Mouse (Mus musculus) cortical plate, adult 2 months (tissue): ENCODE measurements around the gene Rtkn2. TPM values are rescaled to one million over a fixed set of nuclear protein-coding genes. Genes with fewer than 3 reads are reported as not detected.
A peak's percentile ranks its signal among the peaks of the same experiment; 100 is the strongest.

Experiments
- H3K27ac ChIP-seq: fragments of 200-500 bp; 2 replicates; pipeline ENCODE4 v1.5.1; 2012; ENCODE audit warnings: low read length, control low read depth, inconsistent platforms; ENCODE audit not compliant: insufficient read depth
- H3K4me1 ChIP-seq: fragments of 200-500 bp; 2 replicates; pipeline ENCODE4 v1.6.1; 2011; ENCODE audit warnings: low read length; ENCODE audit not compliant: control insufficient read depth, insufficient read depth
- H3K4me3 ChIP-seq: fragments of 200-500 bp; 2 replicates; pipeline ENCODE4 v1.5.1; 2011; ENCODE audit warnings: mild to moderate bottlenecking, low read length, control low read depth; ENCODE audit not compliant: insufficient read depth
- CTCF ChIP-seq: fragments of 200-500 bp; IDR thresholded peaks from 2 replicates; pipeline ENCODE4 v1.5.1; 2011; ENCODE audit warnings: mild to moderate bottlenecking, control low read depth, low read length; ENCODE audit not compliant: insufficient read depth; ENCODE audit errors: extremely low read depth
- POLR2A ChIP-seq: fragments of 200-500 bp; IDR thresholded peaks from 2 replicates; pipeline ENCODE4 v1.6.1; 2011; ENCODE audit warnings: mild to moderate bottlenecking, low read length, control low read depth; ENCODE audit not compliant: insufficient read depth; ENCODE audit errors: extremely low read depth
- polyA plus RNA-seq: library from polyadenylated mRNA; depleted of rRNA; stranded (reverse); fragments of >200 nt; gene quantifications from 2 replicates; pipeline ENCODE4 v1.2.3, GENCODE M21; 2012

The Rtkn2 gene
- polyA plus RNA-seq, 1 experiment: 1.8 TPM

DNA sequence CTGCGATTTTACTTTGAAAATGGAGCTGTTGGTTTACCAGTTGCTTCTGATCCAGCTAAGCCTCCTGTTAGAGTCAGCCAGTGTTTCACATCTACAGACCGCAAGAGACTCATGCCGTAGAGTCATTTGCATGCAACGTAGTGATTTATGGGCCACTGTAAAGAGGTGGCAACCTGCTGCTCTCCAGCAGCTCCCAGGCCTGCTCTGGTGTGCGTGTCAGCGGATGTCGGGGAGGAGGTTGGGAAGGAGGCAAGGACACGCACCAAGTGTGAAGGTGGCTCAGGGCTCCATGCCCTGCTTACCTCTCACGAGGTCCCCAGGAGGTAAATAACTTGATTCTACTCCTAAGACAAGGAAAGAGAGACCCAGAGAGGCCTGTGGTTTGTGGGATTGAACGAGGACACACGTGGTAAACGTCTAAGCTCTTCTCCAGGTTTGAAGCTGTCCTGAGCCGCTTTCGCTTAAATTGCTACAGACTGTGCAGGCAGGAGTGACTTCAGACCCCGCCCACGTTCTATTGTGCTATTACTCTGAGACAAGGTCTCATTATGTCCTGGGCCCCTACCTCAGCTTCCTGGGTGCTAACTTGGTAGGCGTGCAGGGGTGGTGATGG lies 57.1 kb downstream of the Rtkn2 start:
- H3K4me1 ChIP-seq: no peaks in the 10 kb centered on the region
- no peak overlapping the region for H3K27ac ChIP-seq
- no peak overlapping the region for H3K4me3 ChIP-seq
- no peak for TF ChIP-seq CTCF
- TF ChIP-seq POLR2A: no peak

DNA sequence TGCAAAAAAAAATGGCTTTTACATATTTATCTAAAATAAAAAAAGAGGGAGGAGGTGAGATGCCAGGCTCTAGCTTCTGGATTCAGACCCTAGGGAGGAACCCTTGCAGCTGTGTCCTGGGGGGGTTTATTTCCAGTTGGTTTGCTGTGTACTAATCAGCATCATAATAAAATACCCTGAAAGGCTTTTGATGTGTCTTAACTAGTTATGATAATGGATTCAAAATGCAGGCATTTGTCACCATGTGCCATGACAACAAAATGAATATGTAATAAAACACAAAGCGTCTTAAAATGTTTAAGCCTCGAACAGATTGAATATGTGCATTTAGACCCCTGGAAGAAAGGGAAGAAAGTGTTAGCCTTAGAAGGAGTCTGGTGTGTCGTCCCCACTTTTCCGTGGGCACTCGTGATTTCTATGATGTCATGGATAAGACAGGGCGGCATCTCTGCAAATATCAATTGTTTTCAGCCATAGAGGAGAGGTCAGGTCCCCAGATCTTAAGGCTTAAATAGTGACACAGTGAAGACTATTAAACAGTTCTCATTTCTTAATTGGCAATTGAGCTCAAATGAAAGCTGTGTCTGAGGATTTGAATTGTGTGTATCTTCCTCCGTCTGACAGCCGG lies 59.7 kb downstream of the Rtkn2 start:
- Histone ChIP-seq H3K4me1 (no peaks in the 10 kb centered on the region), H3K4me3 (peak overlapping the region; percentile 12; the same call in 1 of the 2 replicates), H3K27ac (no peak overlapping the region)
- TF ChIP-seq POLR2A (no peak), CTCF (no peak)

DNA sequence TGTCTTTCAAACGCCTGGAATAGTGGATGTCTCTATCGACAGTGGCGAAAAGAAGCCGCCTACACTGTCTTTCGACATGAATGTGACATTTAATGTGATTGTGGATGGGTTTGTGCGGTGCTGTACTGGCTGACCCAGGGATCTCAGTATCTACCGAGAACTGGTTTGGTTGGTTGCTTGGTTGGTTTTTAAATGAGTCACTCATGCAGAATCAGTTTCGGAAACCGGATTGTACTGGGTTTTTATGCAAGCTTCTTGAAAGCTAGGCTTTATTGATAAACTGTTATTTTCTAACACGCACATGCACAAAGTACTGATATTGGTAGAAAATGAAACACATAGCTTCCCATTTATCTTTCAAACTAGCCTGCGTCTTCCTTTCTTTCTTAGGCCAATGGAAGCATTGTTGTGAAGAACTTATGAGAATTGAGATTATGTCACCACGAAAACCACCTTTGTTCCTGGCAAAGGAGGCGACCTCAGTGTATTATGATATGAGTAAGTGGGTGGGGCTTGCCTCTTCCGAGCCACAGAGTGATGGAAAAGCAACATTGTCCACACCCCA lies 60.4 kb downstream of the Rtkn2 start:
- no peaks in the 10 kb centered on the region for H3K4me1 ChIP-seq
- no peak overlapping the region for H3K27ac ChIP-seq
- H3K4me3 ChIP-seq: peak overlapping the region; percentile 12; the same call in 1 of the 2 replicates
- no peak for TF ChIP-seq POLR2A
- no peak for TF ChIP-seq CTCF

DNA sequence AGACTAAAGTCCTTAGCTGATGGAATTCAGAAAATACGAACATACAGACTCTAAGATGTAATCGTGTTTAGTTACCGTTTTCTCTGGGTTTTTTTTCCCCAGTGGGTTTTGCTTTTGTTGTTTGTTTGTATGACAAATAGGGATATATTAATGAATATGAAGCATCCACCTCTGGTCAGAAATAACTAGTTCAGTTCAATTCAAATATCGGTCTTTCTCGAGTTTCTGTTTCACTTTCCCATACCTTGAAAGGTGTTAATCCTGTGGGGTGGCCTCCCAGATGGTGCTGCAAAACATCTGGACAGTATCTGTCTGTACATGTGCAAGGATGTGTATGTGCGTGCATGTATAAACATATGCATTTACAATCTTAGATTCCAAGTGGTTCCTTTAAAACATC lies 61.0 kb downstream of the Rtkn2 start:
- no peak for TF ChIP-seq CTCF
- TF ChIP-seq POLR2A: no peak
- H3K4me3 ChIP-seq: no peak overlapping the region

DNA sequence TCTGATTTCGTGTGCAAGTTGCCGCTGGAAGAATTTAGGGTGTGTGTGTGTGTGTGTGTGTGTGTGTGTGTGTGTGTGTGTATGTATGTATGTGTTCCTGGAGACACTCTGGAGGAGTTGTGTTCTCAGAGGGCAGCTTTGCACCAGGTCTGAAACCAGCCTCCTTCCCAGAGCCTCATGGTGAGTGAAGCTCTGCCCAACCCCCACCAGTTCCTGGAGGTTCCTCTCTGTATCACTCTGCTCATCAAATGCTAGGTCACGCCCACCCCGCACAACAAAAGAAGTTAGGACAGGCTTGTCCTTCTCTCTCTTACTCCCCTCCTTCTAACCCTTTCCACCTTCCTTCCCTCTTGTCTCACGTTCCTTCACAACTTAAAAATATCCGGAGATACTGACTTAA lies 64.6 kb downstream of the Rtkn2 start:
- no peak overlapping the region for H3K4me3 ChIP-seq
- TF ChIP-seq CTCF (no peak), POLR2A (no peak)
- H3K27ac ChIP-seq: no peak overlapping the region
- H3K4me1 ChIP-seq: no peaks in the 10 kb centered on the region

More for the DNA sequence above, 61.0 kb downstream of the Rtkn2 start:
- Histone ChIP-seq H3K4me1 (no peaks in the 10 kb centered on the region), H3K27ac (no peak overlapping the region)

DNA sequence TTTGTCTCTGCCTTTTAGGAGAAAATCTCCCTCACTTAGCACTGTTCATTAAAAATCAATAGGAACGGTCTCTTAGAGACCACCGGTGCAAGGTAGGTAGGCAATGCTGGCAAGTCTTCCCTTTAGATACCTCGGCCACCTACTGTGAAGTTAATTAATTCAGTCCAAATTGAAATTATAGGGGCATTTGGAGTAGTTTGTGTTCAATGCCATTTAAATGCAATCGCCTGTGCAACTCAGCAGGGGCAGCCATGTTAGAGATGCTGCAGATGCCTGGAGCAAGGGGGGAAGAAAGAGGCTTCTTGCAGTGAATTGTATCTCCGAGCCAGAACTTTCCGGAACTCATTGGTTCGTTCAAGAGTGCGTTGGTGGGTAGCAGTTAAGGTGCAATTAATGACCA lies 65.5 kb downstream of the Rtkn2 start:
- Histone ChIP-seq H3K4me1 (no peaks in the 10 kb centered on the region), H3K4me3 (no peak overlapping the region), H3K27ac (no peak overlapping the region)
- TF ChIP-seq POLR2A (no peak), CTCF (no peak)

DNA sequence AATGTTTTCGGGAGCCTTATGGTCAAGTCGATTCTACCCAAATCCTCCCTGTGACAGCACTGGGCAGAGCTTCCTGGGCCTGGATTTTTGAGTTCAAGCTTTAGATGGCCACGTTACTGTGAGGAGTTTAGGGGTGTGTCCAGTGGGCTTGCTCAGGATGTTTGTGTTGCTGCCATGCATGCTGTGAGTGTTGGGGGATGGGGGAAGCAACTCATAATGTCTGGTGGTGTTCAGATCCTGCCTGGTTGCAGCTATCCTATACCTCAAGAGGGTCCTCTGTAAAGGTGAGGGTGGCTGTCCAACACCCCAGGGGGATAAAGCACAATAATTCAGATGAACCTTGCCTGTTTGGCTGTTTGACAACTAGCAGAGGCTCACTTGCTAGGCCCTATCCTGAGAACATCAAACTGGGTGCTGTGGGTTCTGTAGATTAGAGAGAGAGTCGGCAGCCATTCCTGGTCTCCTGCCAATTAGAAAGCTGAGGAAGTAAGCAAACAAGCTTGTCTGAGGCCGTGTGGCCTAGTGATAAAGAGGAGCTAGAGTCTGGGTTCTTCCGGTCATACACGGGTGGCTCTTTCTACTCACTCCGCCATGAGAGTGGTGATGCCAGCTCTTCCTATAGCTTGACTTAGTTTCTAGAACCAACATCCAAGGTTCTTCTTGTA lies 69.4 kb downstream of the Rtkn2 start:
- H3K4me3 ChIP-seq: no peak overlapping the region
- no peak overlapping the region for H3K27ac ChIP-seq
- no peak for TF ChIP-seq CTCF
- TF ChIP-seq POLR2A: no peak
- H3K4me1 ChIP-seq: no peaks in the 10 kb centered on the region

DNA sequence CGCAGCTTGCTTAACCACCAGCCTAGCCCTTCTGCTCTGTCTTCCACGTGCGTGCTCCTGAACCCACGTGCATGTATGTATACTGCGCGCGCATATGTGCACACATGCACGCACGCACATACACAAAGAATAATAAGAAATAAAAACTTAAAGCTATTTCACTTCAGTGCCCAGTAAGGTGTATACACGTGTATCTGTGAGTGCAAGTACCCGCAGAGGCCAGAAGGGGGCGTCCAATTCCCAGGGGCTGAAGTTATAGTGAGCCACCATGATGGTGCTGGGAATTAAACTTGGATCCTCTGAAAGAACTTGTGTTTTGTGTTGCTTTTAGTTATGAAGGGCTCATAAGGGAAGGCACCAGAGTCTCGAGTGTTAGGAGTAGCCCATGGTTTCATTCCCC lies 71.5 kb downstream of the Rtkn2 start:
- TF ChIP-seq CTCF (no peak), POLR2A (no peak)
- Histone ChIP-seq H3K4me1 (no peaks in the 10 kb centered on the region), H3K4me3 (no peak overlapping the region)

DNA sequence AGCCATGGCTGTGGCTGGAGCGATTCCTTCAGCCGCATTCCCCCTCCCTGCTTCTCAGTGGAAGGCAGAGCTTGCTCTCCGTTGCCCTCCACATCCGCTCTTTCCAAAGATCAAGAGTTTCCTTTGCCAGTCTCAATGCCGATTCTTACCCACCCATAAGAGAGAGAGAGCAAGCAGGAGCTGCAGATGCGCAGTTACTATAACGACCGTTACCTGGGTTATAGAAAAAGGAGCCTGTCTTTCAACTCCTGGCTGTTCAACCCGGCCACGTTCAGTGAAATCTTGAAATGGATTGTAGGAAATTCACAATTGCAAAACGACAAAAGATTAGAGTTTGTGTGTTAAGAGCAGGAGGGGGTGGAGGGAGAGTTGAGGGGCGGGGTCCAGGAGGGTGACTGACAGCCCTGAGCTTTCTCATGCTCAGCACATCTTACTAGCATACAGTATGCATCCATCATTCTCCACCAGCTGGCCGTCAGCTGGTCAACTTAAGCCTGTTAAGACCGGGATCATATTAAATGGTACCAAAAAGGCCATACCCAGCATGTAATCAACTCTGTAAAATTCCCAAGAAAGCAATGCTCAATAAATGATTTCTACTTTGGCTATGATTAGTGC lies 72.1 kb downstream of the Rtkn2 start:
- H3K4me1 ChIP-seq: no peaks in the 10 kb centered on the region
- no peak overlapping the region for H3K4me3 ChIP-seq
- H3K27ac ChIP-seq: no peak overlapping the region
- TF ChIP-seq CTCF (no peak), POLR2A (no peak)

More for the DNA sequence above, 71.5 kb downstream of the Rtkn2 start:
- H3K27ac ChIP-seq: no peak overlapping the region
